Mouse (Mus musculus): ENCODE measurements around the gene Casc3. TPM values are rescaled to one million over a fixed set of nuclear protein-coding genes. Genes with fewer than 3 reads are reported as not detected.

The Casc3 gene
- polyA plus RNA-seq, 1 experiment, result 42.8 TPM

- no peak for TF ChIP-seq GATA1 (IDR thresholded peaks at IDR 0.05; ENCODE audit: low read length)
Observed at GRCm38 (mm10) chr11:98858759-98859731, 54.3 kb downstream of the Casc3 start.

- no peak for TF ChIP-seq GATA1 (IDR thresholded peaks at IDR 0.05; ENCODE audit: low read length)
Observed at GRCm38 (mm10) chr11:98863028-98863750, 58.5 kb downstream of the Casc3 start, which contains the start of gene Wipf2. TSS of gene Wipf2 (plus strand) at chr11:98863638.

DNA sequence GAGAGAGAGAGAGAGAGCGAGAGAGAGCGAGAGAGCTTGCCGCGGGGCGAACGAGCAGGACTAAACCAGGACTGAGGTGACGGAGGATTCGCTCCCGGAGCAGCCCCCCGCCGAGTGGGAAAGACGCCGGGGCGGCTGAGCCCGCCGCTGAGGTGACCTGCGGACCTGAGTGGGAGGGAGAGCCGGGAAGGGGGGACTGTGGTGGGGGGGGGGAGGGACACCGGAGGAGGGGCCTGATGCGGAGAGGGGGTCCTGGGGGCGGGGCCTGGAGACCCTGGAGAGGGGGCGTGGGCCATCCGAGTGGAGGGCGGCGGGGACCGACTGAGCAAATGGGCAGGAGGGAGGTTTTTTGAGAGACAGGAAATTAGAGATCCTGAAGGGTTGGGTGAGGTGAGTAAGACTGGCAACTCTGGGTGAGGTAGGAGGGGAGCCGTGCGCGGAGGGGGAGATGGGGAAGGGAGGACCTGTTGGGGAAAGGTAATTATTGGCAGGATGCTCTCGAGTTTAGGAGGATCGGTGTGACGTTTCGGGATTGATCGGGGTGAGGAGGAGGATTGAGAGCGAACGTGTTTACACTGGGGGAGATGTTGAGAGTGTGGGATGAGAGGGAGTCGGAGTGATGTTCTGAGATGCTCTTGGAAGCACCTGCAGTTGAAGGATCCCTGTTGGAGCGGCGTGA is 59.2 kb downstream of the Casc3 start:
- TF ChIP-seq GATA1 (IDR thresholded peaks at IDR 0.05; ENCODE audit: low read length), result no peak

- no peak for TF ChIP-seq GATA1 (IDR thresholded peaks at IDR 0.05; ENCODE audit: low read length)
Observed at GRCm38 (mm10) chr11:98867293-98867692, 62.6 kb downstream of the Casc3 start.

DNA sequence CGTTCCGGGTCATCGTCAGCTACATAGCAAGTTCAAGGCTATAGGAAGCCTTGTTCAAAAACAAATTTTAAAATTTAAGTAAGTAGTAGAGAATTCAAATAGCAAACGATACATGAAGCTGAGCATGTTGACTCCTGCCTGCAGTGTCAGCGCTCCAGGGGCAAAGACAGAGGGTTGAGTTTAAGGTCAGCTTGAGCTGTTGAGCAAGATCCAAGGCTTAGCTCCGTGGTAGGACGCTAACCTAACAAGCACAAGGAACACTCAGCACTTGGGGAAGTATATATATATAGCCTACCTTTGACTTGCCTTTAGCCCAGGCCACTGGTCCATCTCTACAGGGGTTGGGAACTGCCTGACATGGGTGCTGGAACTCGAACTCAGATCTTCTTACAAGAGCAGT is 65.2 kb downstream of the Casc3 start:
- TF ChIP-seq GATA1 (IDR thresholded peaks at IDR 0.05; ENCODE audit: low read length), result no peak

- TF ChIP-seq GATA1 (IDR thresholded peaks at IDR 0.05; ENCODE audit: low read length), result no peak
Observed at GRCm38 (mm10) chr11:98870791-98871190, 66.1 kb downstream of the Casc3 start.

DNA sequence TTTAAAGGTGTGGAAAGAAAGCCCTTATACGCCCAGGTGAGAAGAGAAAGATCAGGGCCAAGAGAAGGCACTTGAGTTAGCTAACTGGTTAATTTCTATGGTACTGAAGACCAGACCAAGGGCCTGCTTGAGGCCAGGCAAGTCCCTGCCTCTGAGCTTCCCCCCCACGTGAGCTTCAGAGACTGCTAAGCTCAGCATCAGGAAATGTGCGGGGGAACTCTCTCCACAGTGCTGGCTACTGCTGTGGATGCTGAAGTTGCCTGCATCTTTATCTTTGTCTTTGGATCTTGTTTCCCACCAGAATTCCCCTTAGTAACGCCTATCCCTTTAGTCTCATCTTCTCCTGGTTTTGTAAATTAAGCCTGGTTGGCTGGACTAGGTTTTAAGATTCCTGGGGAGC is 66.7 kb downstream of the Casc3 start:
- TF ChIP-seq GATA1 (IDR thresholded peaks at IDR 0.05; ENCODE audit: low read length), result no peak

DNA sequence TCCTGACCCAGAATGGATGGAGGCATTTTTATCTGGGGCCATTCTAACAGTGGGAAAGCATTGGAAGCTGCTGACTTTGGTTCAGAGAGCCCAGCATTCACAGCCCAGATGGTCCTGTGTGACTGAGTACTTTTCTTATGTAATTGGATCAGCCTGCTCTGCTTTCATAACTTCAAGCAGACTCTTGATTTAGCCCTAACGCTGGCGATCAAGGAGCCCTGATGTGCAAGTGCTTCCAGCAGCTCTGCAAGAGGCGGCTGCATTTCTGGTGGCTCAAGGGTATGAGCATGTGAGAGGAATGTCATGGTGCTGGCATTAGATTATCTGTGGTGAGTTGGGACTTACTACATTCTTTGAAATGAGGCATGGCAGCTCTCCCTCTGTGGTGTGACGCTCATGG is 67.3 kb downstream of the Casc3 start:
- TF ChIP-seq GATA1 (IDR thresholded peaks at IDR 0.05; ENCODE audit: low read length), result no peak

- TF ChIP-seq GATA1 (IDR thresholded peaks at IDR 0.05; ENCODE audit: low read length), result no peak
Observed at GRCm38 (mm10) chr11:98873900-98874299, 69.2 kb downstream of the Casc3 start.

GRCm38 (mm10) chr11:98877001-98877400 is 72.3 kb downstream of the Casc3 start:
- TF ChIP-seq GATA1 (IDR thresholded peaks at IDR 0.05; ENCODE audit: low read length), result no peak

Other genes starting within 250 kb of the Casc3 start
- 38.2 and 44.7 TPM in 2 replicates for gene Ormdl3, start 217.5 kb upstream of the Casc3 start, polyA plus RNA-seq (2012)
- gene Lrrc3c, start 206.6 kb upstream of the Casc3 start, polyA plus RNA-seq (2012), result not detected in 2 replicates
- gene Gm12355, start 179.2 kb upstream of the Casc3 start, polyA plus RNA-seq (2012), result not detected in 2 replicates
- gene Gsdma3, start 178.5 kb upstream of the Casc3 start, polyA plus RNA-seq (2012), result 0.04 TPM in 1 of 2 replicates, not detected in the other
- not detected in 2 replicates for gene Gsdma2, start 158.1 kb upstream of the Casc3 start, polyA plus RNA-seq (2012)
- 0.04 TPM in 2 replicates for gene Gsdma, start 140.6 kb upstream of the Casc3 start, polyA plus RNA-seq (2012)
- gene Psmd3, start 122.4 kb upstream of the Casc3 start, polyA plus RNA-seq (2012), result 253 TPM in 2 replicates
- not detected in 2 replicates for gene Csf3, start 103.6 kb upstream of the Casc3 start, polyA plus RNA-seq (2012)
- 78.9 and 103 TPM in 2 replicates for gene Med24, start 75.5 kb upstream of the Casc3 start, polyA plus RNA-seq (2012)
- 30.8 and 40.6 TPM in 2 replicates for gene Thra, start 64.3 kb upstream of the Casc3 start, polyA plus RNA-seq (2012)
- gene Nr1d1, start 29.6 kb upstream of the Casc3 start, polyA plus RNA-seq (2012), result 3.1 and 3.5 TPM in 2 replicates
- 42.1 and 53.0 TPM in 2 replicates for gene Msl1, start 9.4 kb upstream of the Casc3 start, polyA plus RNA-seq (2012)
- 0.12 and 0.19 TPM in 2 replicates for gene Rapgefl1, start 31.9 kb downstream of the Casc3 start, polyA plus RNA-seq (2012)
- 13.8 and 16.1 TPM in 2 replicates for gene Wipf2, start 58.7 kb downstream of the Casc3 start, polyA plus RNA-seq (2012)
- gene Cdc6, start 102.9 kb downstream of the Casc3 start, polyA plus RNA-seq (2012), result 1.9 and 2.4 TPM in 2 replicates
- 24.9 and 26.9 TPM in 2 replicates for gene Rara, start 122.9 kb downstream of the Casc3 start, polyA plus RNA-seq (2012)
- gene Gjd3, start 178.1 kb downstream of the Casc3 start, polyA plus RNA-seq (2012), result not detected in 2 replicates
- gene Top2a, start 219.3 kb downstream of the Casc3 start, polyA plus RNA-seq (2012), result 15.1 and 74.1 TPM in 2 replicates
- not detected in 2 replicates for gene Igfbp4, start 236.3 kb downstream of the Casc3 start, polyA plus RNA-seq (2012)